Comparison of ENCODE assay signal across 8 mouse cellular contexts in the genomic region with DNA sequence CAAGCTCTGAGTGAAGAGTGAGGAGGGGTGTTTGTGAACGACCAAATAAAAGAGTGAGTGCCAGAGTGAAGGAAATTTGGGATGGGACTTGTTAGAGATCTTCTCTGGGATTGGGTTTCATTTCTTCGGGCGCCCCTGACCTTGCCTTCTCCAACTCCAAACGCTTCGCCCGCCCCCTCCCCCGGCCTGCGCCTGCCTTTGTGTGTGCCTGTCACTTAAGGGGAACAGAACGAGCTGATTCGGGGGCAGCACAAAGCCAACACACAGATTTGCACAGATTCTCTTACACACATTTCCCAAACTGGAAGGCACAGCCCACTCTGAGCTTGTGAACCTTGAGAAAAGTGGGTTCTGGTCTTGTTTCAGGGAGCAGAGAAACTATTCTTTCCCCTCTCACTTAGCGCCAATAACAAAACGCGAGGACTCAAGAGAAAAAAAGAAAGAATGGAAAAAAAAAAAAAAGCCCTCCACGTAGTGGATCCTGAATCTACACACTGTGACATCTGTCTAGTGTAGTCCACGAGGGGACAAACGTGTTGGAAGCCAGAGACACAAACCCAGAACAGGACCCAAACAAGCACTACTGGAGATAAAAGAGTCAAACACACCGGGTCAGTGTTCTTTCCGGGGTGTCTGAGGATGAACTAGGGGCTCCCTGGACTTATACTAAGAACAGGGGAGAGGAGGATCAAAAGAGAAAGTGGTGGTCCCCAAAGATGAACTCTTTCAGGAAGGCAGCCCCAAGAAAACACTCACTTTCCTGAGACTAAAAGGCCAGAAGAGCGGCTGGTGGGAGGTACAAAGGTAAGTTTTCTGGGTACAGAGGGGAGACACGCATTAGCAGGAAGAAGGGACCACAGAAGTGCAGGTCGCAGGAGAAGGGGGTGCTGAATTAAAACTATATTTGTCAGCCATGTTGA. TPM values are rescaled to one million over a fixed set of nuclear protein-coding genes. Genes with fewer than 3 reads are reported as not detected.
DNase-seq lines count a peak whose midpoint lies in the region; ATAC-seq and TF ChIP-seq lines count a peak whose summit lies in the region.

No protein-coding gene starts in this region.

- H3K4me3 ChIP-seq in lung, postnatal 0 days (ENCODE audit: low read depth, low read length) = peak overlapping the region; percentile 91

- TF ChIP-seq CTCF in lung, postnatal 0 days (IDR thresholded peaks at IDR 0.05) = no peak

- WGBS in lung, postnatal 0 days = under 1% methylated on average over 21 of the region's 21 CpGs

- H3K9me3 ChIP-seq in lung, postnatal 0 days (ENCODE audit: low read length) = no peaks in the 10 kb centered on the region

- peak overlapping the region; percentile 87 for H3K4me2 ChIP-seq in lung, postnatal 0 days (replicated peaks; ENCODE audit: low read depth, low read length)

- intact Hi-C loops in heart, postnatal 14 days (cut with DNase I) = loop anchor here (5.0 to 10.0 kb wide), 4 partner anchors 41 to 691 kb away; a partner anchor contains a TSS

- no peaks in the 10 kb centered on the region for H3K27me3 ChIP-seq in lung, postnatal 0 days (replicated peaks; ENCODE audit: insufficient read depth, low read length)

- DNase-seq in adrenal gland, adult 18-20 months (ENCODE audit: low spot score in 2 of 2) = peak; percentile 41 to 47
- DNase-seq in embryo, embryonic 9.5 days (ENCODE audit: extremely low spot score) = peak; percentile 73
- peak; percentile 41 to 48 for DNase-seq in heart, postnatal 14 days
- DNase-seq in layer of hippocampus, adult 9-11 months = peak; percentile 38
- peak; percentile 32 for DNase-seq in lung, postnatal 0 days (ENCODE audit: low spot score)
- DNase-seq in retina, embryonic 14.5 days (ENCODE audit: low spot score) = peak; percentile 63

- peak overlapping the region; percentile 96 for H3K27ac ChIP-seq in lung, postnatal 0 days (ENCODE audit: low read length)

- peak; percentile 7 for ATAC-seq in CD4-positive, CD25-positive, alpha-beta regulatory T cell, adult 4 months
- no peak for ATAC-seq in lung, postnatal 0 days
- ATAC-seq in erythroid progenitor cell, adult 5-6 weeks (replicated peaks; ENCODE audit: low FRiP score, poor library complexity, severe bottlenecking) = no peak; the same call in 1 of the 2 replicates

- H3K9ac ChIP-seq in lung, postnatal 0 days (replicated peaks; ENCODE audit: low read depth) = peak overlapping the region; percentile 79

- H3K36me3 ChIP-seq in lung, postnatal 0 days (ENCODE audit: insufficient read depth, low read length) = no peaks in the 10 kb centered on the region

- TF ChIP-seq EP300 in lung, postnatal 0 days (IDR thresholded peaks at IDR 0.05) = no peak

- H3K4me1 ChIP-seq in lung, postnatal 0 days (ENCODE audit: insufficient read depth, low read depth, low read length) = no peaks in the 10 kb centered on the region

RNA-seq across cellular contexts. Expression of a gene that starts 1.6 kb away (rescaled TPM):
- 10 to 100 TPM; 47.0 to 65.9 TPM for polyA plus RNA-seq in CD4-positive, CD25-positive, alpha-beta regulatory T cell, adult 4 months (2017; shearing (Covaris generic))
- total RNA-seq in adrenal gland, adult 18-20 months (2021) = 10 to 100 TPM; 31.7 to 36.2 TPM
- 10 to 100 TPM; 32.3 to 36.3 TPM for total RNA-seq in heart, postnatal 14 days (2021)
- 14.6 and 16.1 TPM in 2 replicates for polyA plus RNA-seq in lung, postnatal 0 days (2015; fragmentation: Nextera tagmentation; extraction: Ambion mirVana)
- 7.6 and 11.3 TPM in 2 replicates for total RNA-seq in erythroid progenitor cell, adult 5-6 weeks (2015; ENCODE audit: low replicate concordance)
- 3.0 and 8.2 TPM in 2 replicates for total RNA-seq in erythroid progenitor cell, adult 5-6 weeks (2017; ENCODE audit: low replicate concordance)
